Mouse (Mus musculus): ENCODE results near the gene Trim15.
"Not testable (repeated sequence)": the region's sequence is repeated elsewhere in the genome, so short reads cannot be mapped to it uniquely, and the experiment has no call there.

The Trim15 gene

DNA sequence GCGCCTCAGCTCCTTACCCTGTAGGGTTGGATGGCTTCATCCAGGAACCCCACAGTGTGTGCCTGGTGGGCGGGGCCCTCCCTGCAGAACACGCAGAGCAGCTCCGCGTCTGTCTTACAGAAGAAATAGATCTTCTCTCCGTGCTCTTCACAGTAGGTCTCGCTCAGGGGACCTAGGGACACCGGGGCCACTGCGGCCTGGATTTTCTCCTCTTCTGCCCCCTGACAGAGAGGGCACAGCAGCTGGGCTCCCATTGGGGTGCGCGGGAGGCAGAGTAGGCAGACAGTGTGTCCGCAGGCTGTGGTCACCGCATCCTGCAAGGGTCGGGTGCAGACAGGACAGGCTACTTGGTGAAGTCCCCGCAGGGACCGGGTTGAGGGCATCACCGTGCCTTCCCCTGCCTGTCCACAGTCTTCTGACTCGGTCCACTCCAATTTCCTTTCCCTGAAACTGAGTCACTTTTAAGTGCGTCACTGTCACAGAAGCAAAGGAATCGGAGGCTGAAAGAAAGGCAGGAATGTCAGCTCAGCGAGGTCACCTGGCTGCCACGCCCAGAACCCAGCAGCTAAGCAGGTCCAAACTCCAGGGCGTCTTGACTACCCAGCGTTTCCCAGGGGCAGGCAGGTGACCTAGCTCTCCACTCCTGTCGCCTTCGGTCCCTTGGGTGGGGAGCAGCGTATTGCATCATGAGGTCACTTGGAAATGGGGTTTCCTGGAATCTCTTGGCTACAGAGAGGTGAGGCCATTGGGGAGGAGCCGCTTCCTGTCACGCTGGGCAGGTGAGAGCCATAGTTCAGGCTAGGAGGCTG, at the start of gene Trim15:
Gene Trim15 (minus strand): TSS at position 492 of the 809 bp plus-strand sequence.
- DNase-seq: no peak

DNA sequence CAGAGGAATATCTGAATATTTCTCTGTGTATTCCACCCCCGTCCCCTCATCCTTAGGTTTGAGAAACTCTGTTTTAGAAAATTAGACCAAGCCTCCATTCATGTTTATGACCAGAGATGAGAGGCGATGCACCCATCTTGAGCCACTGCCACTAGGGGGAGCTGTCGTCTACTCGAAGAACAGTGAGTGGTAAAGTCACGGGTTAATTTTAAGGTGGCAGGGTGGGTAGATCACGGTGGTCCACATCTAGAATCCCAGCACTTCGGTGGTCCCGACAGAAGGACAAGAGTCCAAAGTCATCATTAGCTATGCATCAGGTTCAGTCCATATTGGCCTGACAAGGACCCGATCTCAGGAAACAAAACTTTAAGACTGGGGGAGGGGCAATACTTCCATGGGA, 48.1 kb upstream of the Trim15 start:
- DNase-seq: peak; percentile 76

DNA sequence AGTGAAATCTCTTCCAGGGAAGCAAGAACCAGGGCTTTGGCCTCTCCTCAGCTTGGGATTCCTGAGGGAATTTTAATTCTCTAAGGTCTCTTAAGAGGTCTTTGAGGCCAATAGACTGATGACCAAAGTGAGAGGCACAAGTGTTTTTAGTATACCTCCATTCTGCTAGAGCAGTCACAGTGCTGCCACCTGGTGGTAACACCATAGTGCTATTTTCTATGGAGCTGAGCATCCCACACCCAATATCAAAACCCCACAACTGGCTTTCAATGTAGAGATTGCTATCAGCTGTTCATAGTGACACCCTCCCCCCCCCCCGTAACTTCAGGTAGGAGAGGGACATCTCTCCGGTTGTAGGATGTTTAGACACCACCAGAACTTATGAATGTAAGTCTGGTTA, 47.1 kb upstream of the Trim15 start:
- peak; percentile 89 for DNase-seq

DNA sequence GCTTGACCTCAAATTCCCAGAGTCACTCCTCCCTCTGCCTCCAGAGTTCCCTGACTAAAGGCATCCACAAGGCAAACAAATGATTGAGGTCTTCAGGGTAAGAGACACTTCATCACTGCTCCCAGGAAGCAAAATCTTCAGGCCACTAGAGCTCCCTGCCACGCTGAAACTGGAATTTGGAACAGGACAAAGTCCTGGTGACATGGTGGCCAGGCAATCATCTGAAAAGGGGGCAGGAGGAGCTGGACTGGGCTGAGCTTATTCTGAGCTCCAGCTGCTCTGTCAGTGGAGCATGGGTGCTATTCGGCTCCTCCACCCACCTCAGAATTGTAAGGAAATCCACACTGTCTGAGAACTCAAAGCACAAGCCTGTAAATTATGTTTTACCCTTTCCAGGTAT, 45.0 kb upstream of the Trim15 start:
- no peak for DNase-seq

DNA sequence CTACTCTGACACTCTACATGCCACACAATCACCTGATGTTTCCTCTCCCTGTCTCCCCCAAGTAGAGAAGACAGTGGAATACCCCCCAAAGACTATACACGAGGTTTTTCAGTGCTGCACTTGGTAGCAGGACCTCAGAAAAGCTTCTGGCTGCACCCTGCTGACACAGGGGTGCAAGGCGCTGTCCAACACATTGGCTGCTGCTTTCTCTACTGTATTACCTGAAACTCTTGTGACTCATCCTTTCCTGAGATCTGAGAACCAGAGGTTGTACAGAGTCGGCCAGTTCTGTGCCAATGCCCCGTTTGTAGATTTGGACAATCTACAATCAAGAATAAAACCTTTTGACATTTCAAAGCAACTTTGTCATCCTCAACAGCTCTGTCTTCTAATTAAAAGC, 42.8 kb upstream of the Trim15 start:
- no peak for DNase-seq

DNA sequence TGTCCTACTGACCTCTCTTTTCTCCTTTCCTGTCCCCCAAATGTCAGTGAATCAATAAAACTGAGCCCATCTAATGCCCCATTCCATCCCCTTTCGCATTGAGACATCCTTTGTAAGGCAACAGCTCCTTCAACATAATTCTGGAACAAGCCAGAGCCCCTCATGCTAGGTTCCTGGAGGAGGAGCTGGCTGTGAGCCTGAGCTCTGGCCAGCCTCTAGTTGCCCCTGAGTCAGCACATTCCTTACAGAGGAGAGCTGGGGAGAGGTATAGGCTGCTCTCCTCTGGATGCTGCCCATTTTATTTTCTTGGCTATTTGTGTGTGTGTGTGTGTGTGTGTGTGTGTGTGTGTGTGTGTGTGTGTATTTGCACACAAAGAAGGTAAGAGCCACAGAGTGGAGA, 41.2 kb upstream of the Trim15 start:
- no peak for DNase-seq

DNA sequence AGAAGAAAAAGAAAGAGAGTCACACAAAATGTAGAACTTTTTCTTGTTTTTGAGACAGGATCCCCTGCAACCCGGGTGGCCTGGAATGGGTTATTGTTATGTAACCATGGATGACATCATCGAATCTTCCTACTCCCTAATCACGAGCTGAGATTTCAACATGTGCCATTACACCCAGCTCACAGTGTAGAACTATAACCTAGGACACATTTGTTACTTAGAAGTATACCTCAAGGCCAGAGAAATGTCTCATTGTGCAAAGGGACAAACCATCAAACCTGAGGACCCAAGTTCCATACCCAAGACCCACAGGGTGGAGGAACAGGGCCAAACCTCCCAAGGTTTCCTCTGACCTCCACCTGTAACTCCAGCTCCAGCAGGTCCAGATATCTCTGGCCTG, 36.6 kb upstream of the Trim15 start:
- DNase-seq: no peak

DNA sequence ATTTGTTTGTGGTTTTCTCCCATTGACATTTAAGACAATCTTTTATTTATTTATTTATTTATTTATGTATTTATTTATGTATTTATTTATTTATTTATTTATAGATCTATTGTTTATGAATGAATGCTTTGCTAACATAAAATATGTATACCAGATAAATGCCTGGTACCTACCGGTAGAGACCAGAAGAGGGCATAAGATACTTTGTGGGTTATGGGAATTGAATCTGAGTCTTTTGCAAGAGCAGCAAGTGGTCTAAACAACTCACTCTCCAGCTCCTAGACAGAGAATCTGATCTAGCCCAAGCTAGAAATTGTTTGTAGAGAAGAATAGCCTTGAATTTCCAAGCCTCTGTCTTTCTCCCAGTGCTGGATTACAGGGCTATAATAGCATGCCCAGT, 33.7 kb upstream of the Trim15 start:
- no peak for DNase-seq

DNA sequence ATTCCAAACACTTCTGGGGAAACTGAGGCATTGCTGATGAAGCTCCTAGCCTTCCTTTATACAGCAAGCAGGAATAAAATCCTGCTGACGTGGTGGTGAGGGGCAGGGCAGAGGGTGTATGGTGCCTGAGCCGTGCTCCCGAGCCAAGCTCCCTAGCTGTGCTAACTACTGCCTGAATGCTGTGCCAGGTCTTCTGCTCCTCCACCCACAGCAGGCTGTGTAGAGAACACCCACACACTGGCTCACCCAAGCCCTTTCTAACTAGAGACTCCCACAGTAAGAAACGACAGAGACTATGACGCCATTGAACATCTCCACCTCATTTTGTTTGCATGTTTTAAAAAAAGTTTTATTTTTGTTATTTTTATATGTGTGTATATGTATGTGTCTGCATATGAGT, 33.0 kb upstream of the Trim15 start:
- no peak for DNase-seq

DNA sequence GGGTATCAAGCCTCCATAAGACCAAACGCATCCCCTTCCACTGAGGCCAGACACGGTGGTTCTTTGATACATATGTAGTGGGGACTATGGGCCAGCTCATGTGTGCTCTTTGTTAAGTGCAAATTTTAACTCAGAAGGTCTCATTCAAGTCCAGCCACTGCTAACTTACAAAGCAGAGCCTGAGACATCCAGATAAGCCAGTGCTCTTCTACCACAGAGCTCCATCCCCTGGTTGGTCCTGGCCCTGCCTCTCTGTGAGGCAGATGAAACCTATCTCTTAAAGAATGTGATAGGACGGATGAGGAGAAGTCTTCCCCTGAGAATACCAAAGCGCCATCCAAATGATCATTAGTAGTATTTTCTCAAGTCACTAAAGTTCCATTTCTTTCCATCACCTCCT, 32.4 kb upstream of the Trim15 start:
- no peak for DNase-seq

DNA sequence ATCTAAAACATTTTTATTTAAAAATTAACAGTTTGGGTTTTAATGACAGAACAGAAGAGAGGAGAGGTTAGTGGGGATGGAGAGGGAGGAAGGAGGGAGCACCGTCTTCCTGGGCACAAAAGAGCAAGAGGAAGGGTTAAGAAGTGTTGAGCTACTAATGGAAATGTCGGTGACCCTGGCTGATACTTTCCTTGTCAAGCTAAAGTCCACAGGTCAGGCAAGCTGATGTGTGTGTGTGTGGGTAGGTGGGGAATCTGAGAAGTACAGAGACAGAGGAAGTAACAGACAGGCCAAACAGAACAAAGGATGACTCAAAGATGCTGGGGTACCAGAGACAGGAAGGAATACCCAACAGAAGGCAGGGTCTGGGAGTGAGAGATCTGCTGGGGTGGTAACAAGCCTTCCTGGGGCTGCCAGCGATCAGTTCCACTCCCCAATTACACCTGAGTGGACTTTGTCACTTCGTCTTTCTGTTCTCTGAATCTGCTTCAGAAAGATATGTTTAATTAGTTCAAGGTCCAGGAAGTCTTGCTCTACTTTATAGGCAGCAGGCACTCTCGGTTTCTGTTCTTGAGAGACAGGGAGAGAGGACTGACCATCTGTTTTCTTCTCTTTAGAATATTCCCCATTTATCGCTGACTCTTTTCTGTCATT, 30.7 kb upstream of the Trim15 start, which contains the start of gene Trim31:
Gene Trim31 (plus strand): TSS at position 567 of the 654 bp plus-strand sequence.
- DNase-seq: no peak

DNA sequence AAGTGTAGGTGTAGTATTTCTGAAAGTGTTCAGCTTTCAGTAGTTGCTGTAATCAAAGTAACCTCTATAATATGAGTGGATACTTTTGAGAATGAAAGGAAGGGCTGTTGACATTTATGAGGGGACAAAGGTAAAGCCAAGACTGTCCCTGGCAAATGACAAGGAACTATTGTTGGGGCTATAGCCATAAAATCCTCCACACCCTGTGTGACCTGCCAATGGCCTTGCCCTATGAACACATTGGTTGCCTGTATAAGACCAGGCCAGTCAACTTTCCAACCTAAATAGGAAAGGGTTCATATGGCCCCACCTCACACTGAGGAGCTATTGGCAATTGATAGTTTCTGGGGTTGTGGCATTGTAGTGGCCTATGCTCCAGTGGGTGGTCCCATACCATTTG, 30.1 kb upstream of the Trim15 start:
- DNase-seq: no peak

DNA sequence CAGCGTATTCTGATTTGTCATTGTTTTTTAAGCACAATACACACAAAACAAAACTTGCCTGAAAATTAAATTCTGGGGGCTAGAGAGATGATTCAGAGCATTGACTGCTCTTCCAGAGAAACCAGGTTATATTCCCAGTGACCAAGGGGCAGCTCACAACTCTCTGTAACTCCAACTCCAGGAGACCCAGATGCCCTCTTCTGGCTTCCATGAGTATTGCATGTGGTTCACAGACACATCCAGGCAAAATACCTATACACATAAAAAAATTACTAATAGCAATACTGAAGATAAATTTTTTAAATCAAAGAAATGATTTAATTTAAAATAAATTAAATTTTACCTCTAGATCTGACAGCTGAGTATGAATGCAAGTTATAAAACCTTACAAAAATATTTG, 29.6 kb upstream of the Trim15 start:
- DNase-seq: peak; percentile 63

DNA sequence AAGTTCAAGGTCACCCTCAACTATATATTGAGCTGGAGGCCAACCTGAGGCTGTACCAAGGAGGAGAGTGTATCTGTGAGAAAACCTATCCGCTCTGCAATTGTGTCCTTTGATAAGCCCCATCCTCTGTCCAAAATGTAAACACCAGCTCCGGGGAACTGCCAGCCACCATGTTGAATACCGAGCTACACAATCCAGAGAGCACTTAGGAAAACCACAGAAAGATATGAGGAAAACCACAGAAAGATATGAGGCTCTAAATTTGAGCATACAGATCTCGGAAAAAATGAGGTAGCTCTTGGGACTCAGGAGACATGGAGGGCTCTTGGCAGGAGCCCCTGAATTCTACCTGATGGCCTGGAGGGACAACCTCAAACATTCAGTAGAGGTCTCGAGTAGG, 26.4 kb upstream of the Trim15 start:
- DNase-seq: no peak

DNA sequence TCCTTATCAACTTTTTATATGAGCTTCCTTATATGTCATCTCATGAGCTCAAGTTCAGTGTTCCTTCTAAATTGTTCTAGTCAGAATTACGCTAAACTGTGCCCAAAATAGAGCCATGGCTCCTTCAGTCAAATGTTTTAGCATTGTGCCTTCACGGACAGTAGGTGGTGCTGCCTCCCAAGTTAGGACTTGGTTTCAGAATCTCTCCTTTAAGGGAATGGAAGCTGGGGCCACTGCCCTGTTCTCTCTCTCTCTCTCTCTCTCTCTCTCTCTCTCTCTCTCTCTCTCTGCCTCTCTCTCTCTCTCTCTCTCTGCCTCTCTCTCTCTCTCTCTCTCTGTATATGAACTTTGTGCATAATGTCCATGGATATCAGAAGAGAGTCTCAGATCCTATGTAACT, 25.4 kb upstream of the Trim15 start:
- DNase-seq: peak; percentile 50

DNA sequence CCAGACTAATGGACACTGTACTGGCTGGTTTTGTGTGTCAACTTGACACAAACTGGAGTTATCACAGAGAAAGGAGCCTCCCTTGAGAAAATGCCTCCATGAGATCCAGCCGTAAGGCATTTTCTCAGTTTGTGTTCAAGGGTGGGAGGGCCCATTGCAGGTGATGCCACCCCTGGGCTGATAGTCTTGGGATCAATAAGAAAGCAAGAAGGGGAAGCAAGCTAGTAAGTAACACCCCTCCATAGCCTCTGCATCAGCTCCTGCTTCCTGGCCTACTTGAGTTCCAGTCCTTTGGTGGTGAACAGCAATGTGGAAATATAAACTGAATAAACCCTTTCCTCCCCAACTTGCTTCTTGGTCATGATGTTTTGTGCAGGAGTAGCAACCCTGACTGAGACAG, 24.5 kb upstream of the Trim15 start:
- not testable (repeated sequence) for DNase-seq

DNA sequence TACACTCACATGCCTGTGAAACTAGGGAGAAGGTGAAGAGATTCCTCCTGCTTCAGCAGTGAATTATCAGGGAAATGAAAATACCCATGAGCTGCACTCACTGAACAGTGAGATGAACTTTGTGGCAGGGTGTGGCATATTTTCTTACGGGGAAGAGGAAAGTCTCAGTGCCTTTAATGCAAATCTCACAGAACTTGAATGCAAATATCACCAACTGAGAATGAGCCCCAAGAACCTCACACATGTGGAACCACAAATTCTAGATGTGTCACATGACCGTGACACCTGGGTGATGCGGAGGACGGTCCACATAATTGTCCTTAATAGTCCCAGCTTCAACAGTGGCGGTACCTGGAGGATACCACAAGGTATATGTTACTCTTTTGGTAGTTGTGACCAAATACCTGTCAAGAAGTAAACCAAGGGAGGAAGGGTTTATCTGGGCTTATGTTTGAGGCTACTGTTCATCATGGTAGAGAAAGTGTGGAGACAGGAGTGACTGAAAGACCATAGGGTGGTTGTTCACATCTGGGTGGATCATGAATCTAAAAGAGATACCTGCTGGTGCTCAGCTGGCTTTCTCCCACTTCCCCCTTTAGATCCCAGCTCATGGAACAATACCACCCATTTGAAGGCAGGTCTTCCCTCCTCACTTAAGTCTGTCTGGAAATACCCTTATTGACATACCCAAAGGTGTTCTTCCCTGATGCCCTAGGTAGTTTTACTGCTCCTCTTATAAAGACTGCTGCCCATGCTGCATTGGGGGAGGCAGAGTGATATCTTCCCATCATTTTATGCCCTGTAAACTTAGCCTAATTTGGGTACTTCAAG, 23.3 kb upstream of the Trim15 start, which contains the start of gene Trim40:
Gene Trim40 (minus strand): TSS at position 51 of the 831 bp plus-strand sequence.
- no peak for DNase-seq

DNA sequence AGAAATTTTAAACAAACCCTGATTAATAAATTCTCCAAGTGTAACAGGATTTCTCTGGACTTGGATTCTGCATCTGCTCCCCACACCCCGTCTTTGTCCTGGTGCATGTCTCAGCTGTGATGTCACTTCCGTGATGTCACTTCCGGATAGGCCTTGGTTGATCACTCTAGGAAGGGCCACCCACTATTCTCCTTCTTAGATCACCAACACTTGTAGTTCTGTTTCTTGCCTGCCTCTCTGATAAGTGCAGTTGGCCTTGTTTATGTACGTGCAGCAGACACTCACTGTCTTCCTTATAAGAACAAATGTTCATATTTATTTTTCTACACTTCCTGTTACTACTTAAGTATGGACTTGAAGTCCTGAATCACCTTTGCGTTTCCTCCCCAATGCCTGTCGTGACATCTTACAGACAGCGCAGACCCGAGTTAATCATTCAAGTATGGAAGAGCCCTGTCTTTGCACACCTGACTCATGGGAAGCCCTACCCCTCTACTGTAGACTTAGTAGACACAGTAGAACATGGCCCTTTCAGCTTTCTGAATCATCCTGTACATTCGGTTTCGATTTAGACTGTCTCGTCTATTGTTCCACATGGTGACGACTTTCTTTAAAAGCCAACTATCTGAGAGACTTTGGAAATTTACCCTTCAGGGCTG, 18.3 kb upstream of the Trim15 start:
- DNase-seq: no peak

DNA sequence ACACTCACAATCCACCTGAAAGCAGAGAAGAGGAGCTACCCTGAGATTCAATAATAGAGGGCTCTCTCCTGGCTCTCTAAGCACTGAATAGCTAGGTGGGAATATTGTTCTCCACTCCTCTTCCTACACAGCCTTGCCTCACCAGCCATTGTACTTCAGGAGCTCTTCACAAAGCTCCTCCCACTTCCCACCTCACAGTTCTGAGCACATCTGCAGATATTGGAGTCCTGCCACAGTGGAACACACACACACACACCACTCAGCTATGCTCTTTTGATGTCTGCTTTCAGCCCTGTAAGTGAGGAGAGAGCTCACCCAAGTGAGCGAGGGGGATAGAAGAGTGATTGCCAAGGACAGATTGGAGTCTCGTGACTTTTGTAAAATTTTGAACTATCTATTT, 16.3 kb upstream of the Trim15 start:
- no peak for DNase-seq

DNA sequence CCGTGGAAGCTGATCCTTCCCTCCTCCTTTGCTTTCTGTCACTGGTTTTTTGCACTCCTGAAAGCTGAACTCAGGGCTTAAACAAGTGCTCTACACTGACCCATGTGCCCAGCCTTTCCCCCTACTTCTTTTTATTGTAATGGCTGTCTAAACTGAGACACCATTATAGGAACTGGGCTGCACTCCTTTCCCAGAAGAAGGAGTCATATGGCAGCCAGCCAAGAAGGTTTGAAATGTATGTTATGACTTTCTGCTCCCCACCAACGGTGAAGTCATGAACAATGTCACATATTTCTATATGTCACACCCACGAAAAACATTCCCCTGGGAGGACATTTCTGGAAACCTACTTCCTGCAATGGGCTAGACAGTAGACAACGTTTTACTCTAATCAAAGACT, 7.6 kb upstream of the Trim15 start:
- DNase-seq: no peak

DNA sequence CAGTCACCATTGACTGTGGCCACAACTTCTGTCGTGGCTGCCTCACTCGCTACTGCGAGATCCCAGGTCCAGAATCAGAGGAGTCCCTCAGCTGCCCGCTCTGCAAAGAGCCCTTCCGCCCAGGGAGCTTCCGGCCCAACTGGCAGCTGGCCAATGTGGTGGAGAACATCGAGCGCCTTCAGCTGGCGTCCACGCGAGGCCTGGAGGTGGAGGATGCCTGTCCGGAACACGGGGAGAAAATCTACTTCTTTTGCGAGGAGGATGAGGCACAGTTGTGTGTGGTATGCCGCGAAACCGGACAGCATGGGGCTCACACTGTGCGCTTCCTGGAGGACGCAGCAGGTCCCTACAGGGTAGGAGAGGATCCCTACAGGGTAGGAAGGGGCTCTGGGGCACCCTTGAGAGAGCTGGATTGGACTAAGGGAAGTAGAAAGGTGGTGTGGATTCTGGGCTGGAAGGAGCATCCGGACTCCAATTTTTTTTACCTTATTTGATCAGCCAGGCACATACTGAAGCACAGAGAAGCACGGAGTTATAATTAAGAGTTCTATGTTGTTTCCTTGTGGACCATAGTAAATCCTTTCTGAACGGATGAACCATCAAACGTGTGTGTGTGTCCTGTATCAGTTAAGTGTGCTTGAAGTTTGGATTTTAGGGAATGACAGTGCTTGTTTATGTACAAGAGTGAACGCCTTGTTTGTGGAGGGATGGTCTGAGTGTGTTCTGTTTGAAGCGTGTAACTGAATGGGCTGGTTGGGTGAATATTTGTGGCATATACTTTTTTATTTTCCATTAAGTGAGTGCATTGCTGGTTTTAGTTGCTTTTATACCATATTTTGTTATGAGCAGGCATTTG, 3.2 kb upstream of the Trim15 start:
- DNase-seq: peak; percentile 50

All from lung, postnatal 14 days (tissue).